10 mouse cellular contexts compared by ENCODE assay signal in the genomic region with DNA sequence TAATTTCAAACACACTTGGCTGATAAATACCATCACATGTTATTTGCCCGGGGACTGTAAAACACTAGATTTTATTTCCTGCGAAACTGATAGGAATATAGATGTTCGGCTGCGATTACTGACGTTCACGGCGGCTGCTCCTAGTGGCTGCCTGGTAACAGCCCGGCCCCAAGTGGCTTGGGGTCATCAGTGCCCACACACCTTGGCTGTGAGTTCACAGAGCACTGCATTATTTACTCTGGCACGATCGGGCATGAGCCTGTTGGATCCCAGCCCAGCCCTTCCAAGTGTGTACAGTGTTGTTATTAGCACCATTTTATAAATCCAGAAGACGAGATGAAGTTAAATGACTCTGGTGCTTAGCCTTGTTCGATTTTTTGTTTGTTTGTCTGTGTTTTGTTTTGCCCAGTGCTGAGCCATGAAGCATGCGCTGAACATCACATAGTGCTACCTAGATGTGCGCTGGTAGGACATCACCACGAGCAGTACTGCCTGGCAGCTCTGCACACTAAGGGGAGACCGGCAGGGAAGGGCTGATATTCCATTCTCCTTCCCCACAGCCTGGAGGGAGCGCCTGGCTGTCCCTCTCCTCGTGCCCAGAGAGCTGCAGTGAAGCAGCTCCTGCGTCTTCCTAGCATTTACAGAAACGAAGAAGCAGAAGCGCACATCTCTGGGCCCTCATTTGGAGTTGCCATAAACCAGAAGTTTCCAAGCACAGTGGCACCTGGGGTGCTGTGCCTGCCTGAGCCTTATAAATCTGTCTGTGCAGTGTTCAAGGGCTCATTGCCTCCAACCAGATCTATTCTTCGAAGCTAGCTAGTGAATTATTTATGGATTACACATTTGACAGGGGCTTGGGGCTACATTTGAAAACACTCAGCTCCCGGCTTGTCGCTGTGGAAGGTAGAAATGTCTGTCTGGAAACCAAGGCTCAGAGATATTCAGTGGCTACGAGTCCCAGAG.
A peak's percentile ranks its signal among the peaks of the same experiment; 100 is the strongest.
DNase-seq lines count a peak whose midpoint lies in the region; ATAC-seq and TF ChIP-seq lines count a peak whose summit lies in the region.
"Had no signal": no experiment of that assay in that cellular context is flagged by ENCODE, and none has a peak within 500 bp of the region (broad histone marks: within the 10 kb centered on the region; RNA-seq: fewer than 3 reads in every experiment).

No protein-coding gene starts in this region.

- no peak overlapping the region; the same call in 1 of the 2 replicates for H3K4me2 ChIP-seq in intestine, embryonic 14.5 days (ENCODE audit: low read length)
- no peak overlapping the region; the same call in 1 of the 2 replicates for H3K4me2 ChIP-seq in intestine, postnatal 0 days (replicated peaks; ENCODE audit: low read depth)
- peak overlapping the region; percentile 25; the same call in 1 of the 2 replicates for H3K4me2 ChIP-seq in midbrain, embryonic 16.5 days (ENCODE audit: low read length)
- H3K4me2 ChIP-seq: liver, embryonic 15.5 days had no signal

- H3K4me1 ChIP-seq in intestine, embryonic 14.5 days (replicated peaks; ENCODE audit: control insufficient read depth, insufficient read depth, low read length): peaks cover 43% of the 10 kb centered on the region
- H3K4me1 ChIP-seq in intestine, postnatal 0 days (replicated peaks; ENCODE audit: control insufficient read depth, insufficient read depth, low read length): peaks cover 12% of the 10 kb centered on the region
- peaks cover 62% of the 10 kb centered on the region for H3K4me1 ChIP-seq in midbrain, embryonic 16.5 days (ENCODE audit: control insufficient read depth, insufficient read depth, low read length)
- H3K4me1 ChIP-seq: liver, embryonic 15.5 days had no signal

- no peaks in the 10 kb centered on the region for H3K27me3 ChIP-seq in intestine, embryonic 14.5 days (replicated peaks; ENCODE audit: control insufficient read depth, insufficient read depth, low read length)
- H3K27me3 ChIP-seq in intestine, postnatal 0 days (replicated peaks; ENCODE audit: control insufficient read depth, insufficient read depth, low read length): no peaks in the 10 kb centered on the region
- no peaks in the 10 kb centered on the region for H3K27me3 ChIP-seq in midbrain, embryonic 16.5 days (ENCODE audit: control insufficient read depth, insufficient read depth, low read depth, low read length)
- H3K27me3 ChIP-seq: liver, embryonic 15.5 days had no signal

- no peak for DNase-seq in intestine, embryonic 14.5 days (ENCODE audit: low spot score)
- peak; percentile 37 for DNase-seq in fibroblast of lung, adult 2 months (ENCODE audit: low read depth)
- peak; percentile 37 to 49 for DNase-seq in kidney, postnatal 4 days
- DNase-seq in right cerebral cortex, postnatal 25 days: no peak
- DNase-seq in adipocyte (ENCODE audit: low spot score): no peak
- no peak for DNase-seq in heart, postnatal 36 days

- no peaks in the 10 kb centered on the region for H3K9me3 ChIP-seq in intestine, embryonic 14.5 days (ENCODE audit: control insufficient read depth, low read length)
- no peaks in the 10 kb centered on the region for H3K9me3 ChIP-seq in intestine, postnatal 0 days (ENCODE audit: control insufficient read depth)
- no peaks in the 10 kb centered on the region for H3K9me3 ChIP-seq in midbrain, embryonic 16.5 days (replicated peaks; ENCODE audit: control insufficient read depth, low read length, poor library complexity, severe bottlenecking)
- H3K9me3 ChIP-seq: liver, embryonic 15.5 days had no signal

- TF ChIP-seq CTCF in intestine, postnatal 0 days (IDR thresholded peaks at IDR 0.05; ENCODE audit: low read depth): no peak

- 0 out of 2 replicates have a peak, but pooled peaks cover 5% of the 10 kb centered on the region for H3K36me3 ChIP-seq in intestine, embryonic 14.5 days (ENCODE audit: control insufficient read depth, insufficient read depth, low read length)
- H3K36me3 ChIP-seq in intestine, postnatal 0 days (ENCODE audit: control insufficient read depth, insufficient read depth): 0 out of 2 replicates have a peak, but pooled peaks cover 4% of the 10 kb centered on the region
- H3K36me3 ChIP-seq in midbrain, embryonic 16.5 days (ENCODE audit: control insufficient read depth, insufficient read depth, low read length): no peaks in the 10 kb centered on the region
- H3K36me3 ChIP-seq: liver, embryonic 15.5 days had no signal

- no peak for ATAC-seq in intestine, embryonic 14.5 days (replicated peaks; ENCODE audit: low FRiP score, low TSS enrichment, low read depth)
- no peak for ATAC-seq in intestine, postnatal 0 days
- peak; percentile 32; the same call in 1 of the 2 replicates for ATAC-seq in midbrain, embryonic 16.5 days
- ATAC-seq: activated CD4-positive, CD25-positive, alpha-beta regulatory T cell, adult 4 months had no signal

- H3K9ac ChIP-seq in intestine, embryonic 14.5 days (ENCODE audit: low read length): no peak overlapping the region
- H3K9ac ChIP-seq in intestine, postnatal 0 days (ENCODE audit: low read depth, low read length): no peak overlapping the region
- H3K9ac ChIP-seq in midbrain, embryonic 16.5 days (ENCODE audit: low read depth, low read length): peak overlapping the region; percentile 39
- H3K9ac ChIP-seq: liver, embryonic 15.5 days had no signal

- peak overlapping the region; percentile 38; the same call in 1 of the 2 replicates for H3K27ac ChIP-seq in intestine, embryonic 14.5 days (ENCODE audit: low read depth)
- no peak overlapping the region for H3K27ac ChIP-seq in intestine, postnatal 0 days (ENCODE audit: low read depth, low read length)
- H3K27ac ChIP-seq in midbrain, embryonic 16.5 days (ENCODE audit: low read length): peak overlapping the region; percentile 79
- H3K27ac ChIP-seq: liver, embryonic 15.5 days had no signal

- 43% methylated on average over 25 of the region's 25 CpGs for WGBS in intestine, embryonic 14.5 days
- WGBS in intestine, postnatal 0 days: 43% methylated on average over 25 of the region's 25 CpGs
- WGBS in midbrain, embryonic 16.5 days: 42% methylated on average over 25 of the region's 25 CpGs

- no peak overlapping the region for H3K4me3 ChIP-seq in intestine, embryonic 14.5 days (ENCODE audit: low read depth, low read length)
- H3K4me3 ChIP-seq in intestine, postnatal 0 days (ENCODE audit: low read depth, low read length): no peak overlapping the region
- no peak overlapping the region for H3K4me3 ChIP-seq in midbrain, embryonic 16.5 days (ENCODE audit: low read depth, low read length)
- H3K4me3 ChIP-seq: liver, embryonic 15.5 days had no signal

- intact Hi-C loops in heart, postnatal 36 days (cut with DNase I): no loop called here

Comparison
In these comparisons a context has a peak if more than half of its experiments do, and no peak if none do; other contexts are left out.
1. DNase-seq: peak in fibroblast of lung, adult 2 months (single experiment) and kidney, postnatal 4 days (2 of 2); none in intestine, embryonic 14.5 days (single experiment), right cerebral cortex, postnatal 25 days (single experiment), adipocyte (single experiment) and heart, postnatal 36 days (0 of 2).